Mouse (Mus musculus): ENCODE measurements at regions not wholly inside any gene's neighbourhood (a gene's known extent, or its start where the extent isn't known, plus 50 kb on each side); places are given as distances from the start of the nearest gene placed in this dataset.

GRCm38 (mm10) chr4:54407930-54408329, 536.9 kb upstream of the Zfp462 start:
- intact Hi-C loops (cut with DNase I), result no loop called here
- DNase-seq, result no peak

DNA sequence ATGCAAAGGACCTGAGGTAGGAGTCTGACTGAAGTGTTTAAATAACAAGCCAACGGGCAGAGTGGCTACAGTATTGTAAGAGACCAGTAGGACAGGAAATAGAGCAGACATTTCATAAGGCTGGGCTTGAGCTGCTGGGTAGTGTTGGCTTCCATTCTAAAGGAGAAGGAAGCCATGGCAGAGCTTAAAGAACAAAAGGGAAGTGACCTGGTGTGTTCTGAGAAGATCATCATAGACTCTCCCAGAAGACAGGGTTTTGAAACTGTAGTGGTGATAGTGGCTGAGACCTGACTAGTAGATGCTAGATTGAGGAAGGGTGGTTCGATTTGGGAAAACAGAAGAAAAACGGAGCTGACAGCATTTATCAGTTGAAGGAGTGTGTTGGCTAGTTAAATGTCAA, 514.1 kb upstream of the Zfp462 start:
- intact Hi-C loops (cut with DNase I), result no loop called here
- DNase-seq, result no peak

- no peak for DNase-seq
- intact Hi-C loops (cut with DNase I), result no loop called here
These were observed 484.3 kb upstream of the Zfp462 start for GRCm38 (mm10) chr4:54460596-54460995.

DNA sequence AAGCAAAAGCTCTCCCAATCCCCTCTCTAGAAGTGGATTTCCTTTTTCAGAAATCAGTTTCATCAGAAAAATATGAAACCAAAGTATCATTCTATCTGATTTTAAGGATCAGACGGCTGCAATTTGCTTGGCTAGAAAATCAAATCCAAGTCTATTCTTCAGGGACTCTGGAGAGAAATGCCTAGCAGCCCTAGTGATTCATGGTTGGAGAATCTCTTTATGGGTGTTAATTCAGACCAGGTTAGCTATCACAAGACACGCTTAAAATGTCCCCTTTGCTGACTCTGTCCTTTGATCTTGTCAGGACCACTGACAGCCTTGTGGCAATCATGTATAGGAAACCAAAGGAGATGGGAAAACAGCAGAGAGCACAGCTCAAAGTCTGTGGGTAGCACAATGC, 475.7 kb upstream of the Zfp462 start:
- DNase-seq, result no peak
- intact Hi-C loops (cut with DNase I), result no loop called here

GRCm38 (mm10) chr4:54470022-54471008, 474.5 kb upstream of the Zfp462 start:
- intact Hi-C loops (cut with DNase I), result no loop called here
- peak; percentile 59 to 74 for DNase-seq

GRCm38 (mm10) chr4:54471009-54471408, 473.8 kb upstream of the Zfp462 start:
- intact Hi-C loops (cut with DNase I), result no loop called here

GRCm38 (mm10) chr4:54481766-54482165, 463.1 kb upstream of the Zfp462 start:
- DNase-seq, result no peak
- intact Hi-C loops (cut with DNase I), result no loop called here

More at GRCm38 (mm10) chr4:54471009-54471408, 473.8 kb upstream of the Zfp462 start:
- DNase-seq, result no peak

- intact Hi-C loops (cut with DNase I), result no loop called here
- DNase-seq, result peak; percentile 37 to 46
These were observed 451.8 kb upstream of the Zfp462 start for GRCm38 (mm10) chr4:54493074-54493473.

GRCm38 (mm10) chr4:54497312-54497994, 447.4 kb upstream of the Zfp462 start:
- no peak for DNase-seq
- intact Hi-C loops (cut with DNase I), result no loop called here

DNA sequence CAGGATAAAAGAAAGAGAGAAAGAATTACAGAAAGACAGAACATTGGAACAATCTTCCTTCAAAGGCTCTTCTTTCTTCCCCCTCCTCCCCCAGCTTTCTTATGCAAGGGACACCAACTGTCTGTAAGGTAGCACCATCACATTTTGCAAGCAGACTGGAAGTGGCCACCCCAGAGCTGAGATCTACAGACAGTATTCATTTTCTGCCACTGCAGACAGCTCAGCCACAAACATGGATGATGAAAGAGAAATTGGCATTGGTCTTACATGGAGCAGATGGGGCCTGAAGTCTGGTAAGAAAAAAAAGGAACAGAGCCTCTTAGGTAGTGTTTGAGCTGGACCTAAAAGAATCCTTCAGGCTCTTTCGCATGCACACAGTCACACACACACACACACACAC, 428.9 kb upstream of the Zfp462 start:
- intact Hi-C loops (cut with DNase I), result no loop called here
- no peak for DNase-seq

GRCm38 (mm10) chr4:54523283-54523682, 421.6 kb upstream of the Zfp462 start:
- intact Hi-C loops (cut with DNase I), result no loop called here
- DNase-seq, result peak in 1 of 2 experiments; percentile 9

- intact Hi-C loops (cut with DNase I), result no loop called here
- no peak for DNase-seq
These were observed 418.8 kb upstream of the Zfp462 start for GRCm38 (mm10) chr4:54526003-54526586.

DNA sequence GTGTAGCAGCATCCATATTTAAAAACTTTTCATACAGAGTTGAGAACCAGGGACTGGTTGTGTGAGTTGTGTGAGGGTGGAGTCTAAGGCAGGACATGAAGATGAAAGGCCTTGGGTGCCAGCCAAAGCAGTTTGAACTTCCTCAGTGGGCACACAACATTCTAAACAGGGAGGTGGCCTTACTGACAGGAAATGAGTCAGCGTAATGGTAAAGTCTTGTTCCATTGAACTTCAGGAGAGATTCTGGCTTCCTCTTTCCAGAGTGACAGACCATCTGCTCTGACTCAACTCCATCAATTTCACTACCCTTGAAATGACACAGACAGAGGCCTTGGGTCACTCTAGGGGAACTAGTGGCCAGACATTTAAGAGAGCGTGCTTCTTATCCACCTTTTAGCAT, 417.2 kb upstream of the Zfp462 start:
- DNase-seq, result peak; percentile 39 to 43
- intact Hi-C loops (cut with DNase I), result no loop called here

- intact Hi-C loops (cut with DNase I), result no loop called here
- no peak for DNase-seq
These were observed 413.1 kb upstream of the Zfp462 start for GRCm38 (mm10) chr4:54531739-54532138.

- intact Hi-C loops (cut with DNase I), result no loop called here
- DNase-seq, result peak in 1 of 2 experiments; percentile 15
These were observed 411.0 kb upstream of the Zfp462 start for GRCm38 (mm10) chr4:54533846-54534245.

GRCm38 (mm10) chr4:54552864-54553618, 391.8 kb upstream of the Zfp462 start:
- intact Hi-C loops (cut with DNase I), result no loop called here
- DNase-seq, result no peak

DNA sequence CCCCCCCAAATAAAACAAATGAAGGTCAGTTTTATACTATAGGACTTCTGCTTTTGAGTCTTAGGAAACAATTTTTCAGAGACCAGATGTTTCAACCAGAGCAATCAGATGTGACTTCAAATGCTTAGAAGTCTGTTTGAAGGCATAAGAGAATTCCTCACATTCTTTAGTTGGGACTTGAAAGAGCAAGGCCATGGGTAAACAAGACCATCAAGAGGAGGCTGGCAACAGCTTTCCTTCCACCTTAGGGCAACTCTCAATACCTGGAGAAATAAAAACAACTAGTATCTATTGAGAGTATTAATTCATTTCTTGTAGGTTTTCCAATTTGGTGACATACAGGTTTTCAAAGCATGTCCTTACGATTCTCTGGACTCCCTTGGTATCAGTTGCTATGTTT, 381.8 kb upstream of the Zfp462 start:
- DNase-seq, result no peak
- intact Hi-C loops (cut with DNase I), result no loop called here

DNA sequence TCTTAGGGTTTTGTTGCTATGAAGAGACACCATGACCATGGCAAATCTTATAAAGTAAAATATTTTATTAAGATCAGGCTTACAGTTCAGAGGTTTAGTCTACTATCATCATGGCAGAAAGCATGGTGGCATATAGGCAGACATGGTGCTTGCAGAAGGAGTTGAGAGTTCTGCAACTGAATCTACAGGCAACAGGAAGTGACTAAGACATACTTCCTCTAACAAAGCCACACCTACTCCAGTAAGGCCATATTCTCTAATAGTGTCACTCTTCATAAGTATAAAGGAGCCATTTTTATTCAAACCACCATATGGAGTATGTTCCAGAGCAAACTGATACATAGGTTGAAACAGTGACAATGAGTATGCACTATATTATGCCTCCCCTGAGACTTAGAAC, 371.7 kb upstream of the Zfp462 start:
- DNase-seq, result no peak
- intact Hi-C loops (cut with DNase I), result no loop called here

DNA sequence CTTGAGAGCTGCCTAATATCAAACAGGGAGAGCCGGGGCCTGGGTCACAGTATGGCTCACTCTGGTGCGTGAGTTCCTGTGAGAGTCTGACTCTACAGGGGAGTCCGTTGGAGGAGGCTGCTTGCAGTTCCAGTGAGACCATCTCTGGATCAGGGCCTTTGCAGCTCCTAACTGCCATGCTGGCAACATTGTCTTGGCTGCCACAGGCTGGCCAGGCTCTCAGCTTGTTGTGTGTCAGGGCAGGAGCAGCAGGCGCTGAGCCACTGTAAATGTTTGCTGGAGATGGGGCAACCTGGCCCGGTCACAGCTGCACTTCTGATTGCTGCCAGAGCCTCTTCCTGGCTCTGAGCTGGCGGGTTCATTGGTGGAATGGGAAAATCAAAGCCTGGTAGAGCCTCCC, 357.7 kb upstream of the Zfp462 start:
- DNase-seq, result no peak
- intact Hi-C loops (cut with DNase I), result no loop called here

DNA sequence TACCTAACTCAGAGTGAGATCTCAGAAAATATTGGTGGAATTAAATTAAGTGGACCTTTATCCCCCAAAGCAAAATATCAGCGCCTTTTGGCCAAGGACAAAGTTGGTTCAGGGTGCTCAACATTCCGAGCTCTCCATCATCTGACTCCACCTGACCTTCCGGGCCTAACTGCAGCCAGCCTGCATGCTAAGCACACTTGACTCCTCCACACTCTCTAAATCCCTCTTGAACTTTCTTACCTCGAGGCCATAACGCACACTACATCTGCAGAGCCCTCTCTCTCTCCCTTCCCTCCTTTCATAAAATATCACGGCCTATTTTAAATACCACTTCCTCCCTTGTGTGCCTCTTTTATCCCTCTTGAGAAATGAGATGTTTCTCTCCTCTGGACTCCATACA, 356.1 kb upstream of the Zfp462 start:
- DNase-seq, result no peak
- intact Hi-C loops (cut with DNase I), result no loop called here

All from heart, postnatal 10 days (tissue).